Mouse (Mus musculus) lung, adult 2 months (tissue): ENCODE data around the gene Gm4353.
A peak's percentile ranks its signal among the peaks of the same experiment; 100 is the strongest.

Source experiments
- CTCF ChIP-seq: fragments of 200-500 bp; IDR thresholded peaks from 2 replicates; pipeline ENCODE4 v1.5.1; 2011; ENCODE audit warnings: mild to moderate bottlenecking, low read length, control low read depth; ENCODE audit not compliant: insufficient read depth
- POLR2A ChIP-seq: fragments of 200-500 bp; IDR thresholded peaks from 2 replicates; pipeline ENCODE4 v1.6.1; 2011; ENCODE audit warnings: low read depth, mild to moderate bottlenecking, control low read depth, low read length, borderline replicate concordance; ENCODE audit errors: extremely low read depth

GRCm38 (mm10) chr7:116132078-116132477, 47.6 kb upstream of the Gm4353 start:
- TF ChIP-seq POLR2A (no peak), CTCF (peak; percentile 89)
